Mouse (Mus musculus): ENCODE measurements around the gene Hs2st1. TPM values are rescaled to one million over a fixed set of nuclear protein-coding genes. Genes with fewer than 3 reads are reported as not detected.

The Hs2st1 gene
- polyA plus RNA-seq, 1 experiment from 2014 or later = 13.7 TPM

Other genes with a start within 250 kb of the Hs2st1 start
- 480 and 492 TPM in 2 replicates for gene Selenof, start 123 bp upstream of the Hs2st1 start, polyA plus RNA-seq (2016; fragmentation: Nextera tagmentation; extraction: Ambion mirVana)
- 57.5 and 58.6 TPM in 2 replicates for gene Sh3glb1, start 150.2 kb upstream of the Hs2st1 start, polyA plus RNA-seq (2016; fragmentation: Nextera tagmentation; extraction: Ambion mirVana)
- not detected in 2 replicates for gene Clca3a1, start 190.8 kb upstream of the Hs2st1 start, polyA plus RNA-seq (2016; fragmentation: Nextera tagmentation; extraction: Ambion mirVana)
- gene Clca3a2, start 249.3 kb upstream of the Hs2st1 start, polyA plus RNA-seq (2016; fragmentation: Nextera tagmentation; extraction: Ambion mirVana) = not detected in 2 replicates

Data from forebrain, embryonic 10.5 days (tissue).